Mouse (Mus musculus) hindbrain, embryonic 11.5 days (tissue): ENCODE data around the gene Mgat5. TPM values are rescaled to one million over a fixed set of nuclear protein-coding genes. Genes with fewer than 3 reads are reported as not detected.

Experiments used
- ATAC-seq: fragments of 200-750 bp; cut with Nextera tagmentation; 2 replicates; pipeline ENCODE4 v1.8.0; 2017; ENCODE audit warnings: mild to moderate bottlenecking, moderate TSS enrichment, moderate library complexity; ENCODE audit not compliant: low FRiP score
- DNase-seq: peaks from one replicate; pipeline ENCODE4 v3.0.0-alpha.2; 2015; ENCODE audit warnings: low spot score
- H3K27ac ChIP-seq: fragments of 300-500 bp; sonication (generic); 2 replicates; pipeline ENCODE4 v1.5.1; 2014; ENCODE audit warnings: mild to moderate bottlenecking, low read depth, low read length
- H3K27me3 ChIP-seq: fragments of 300-500 bp; sonication (generic); 2 replicates; pipeline ENCODE4 v1.6.1; 2014; ENCODE audit warnings: mild to moderate bottlenecking, low read length, moderate library complexity, mixed read lengths; ENCODE audit not compliant: control insufficient read depth, insufficient read depth
- H3K36me3 ChIP-seq: fragments of 300-500 bp; sonication (generic); 2 replicates; pipeline ENCODE4 v1.6.1; 2014; ENCODE audit warnings: mild to moderate bottlenecking, low read length, moderate library complexity, mixed read lengths; ENCODE audit not compliant: control insufficient read depth, insufficient read depth
- H3K4me1 ChIP-seq: fragments of 300-500 bp; sonication (generic); replicated peaks from 2 replicates; pipeline ENCODE4 v1.6.1; 2014; ENCODE audit warnings: low read length, mixed read lengths; ENCODE audit not compliant: control insufficient read depth, insufficient read depth
- H3K4me2 ChIP-seq: fragments of 300-500 bp; sonication (generic); replicated peaks from 2 replicates; pipeline ENCODE4 v1.6.1; 2014; ENCODE audit warnings: mild to moderate bottlenecking, low read depth, low read length
- H3K4me3 ChIP-seq: fragments of 300-500 bp; sonication (generic); 2 replicates; pipeline ENCODE4 v1.5.1; 2014; ENCODE audit warnings: low read depth, low read length
- H3K9ac ChIP-seq: fragments of 300-500 bp; sonication (generic); 2 replicates; pipeline ENCODE4 v1.6.1; 2014; ENCODE audit warnings: low read depth, low read length
- H3K9me3 ChIP-seq: fragments of 300-500 bp; sonication (generic); 2 replicates; pipeline ENCODE4 v1.6.1; 2016; ENCODE audit warnings: low read length; ENCODE audit not compliant: control insufficient read depth
- WGBS: fragments of 180-500 bp; shearing (Covaris S2); extraction: QIAGEN DNeasy Blood & Tissue Kit; methylation state at CpG from one replicate; pipeline ENCODE4 v1.1.7; 2014; 5-methylcytosine and 5-hydroxymethylcytosine counted together
- polyA plus RNA-seq: library from polyadenylated mRNA; unstranded; fragments of >200 nt; fragmentation: Nextera tagmentation; extraction: Ambion mirVana; gene quantifications from 2 replicates; pipeline ENCODE4 v1.2.1, GENCODE M21; 2014

Mgat5 gene
- polyA plus RNA-seq, 1 experiment from 2014 or later: 11.5 TPM

- 94% methylated on average over 8 of the region's 8 CpGs for WGBS
- ATAC-seq: no peak
- DNase-seq: no peak
- Histone ChIP-seq H3K9ac (no peak overlapping the region), H3K27ac (no peak overlapping the region), H3K4me3 (no peak overlapping the region), H3K27me3 (no peaks in the 10 kb centered on the region), H3K36me3 (no peaks in the 10 kb centered on the region), H3K4me2 (no peak overlapping the region), H3K4me1 (no peaks in the 10 kb centered on the region), H3K9me3 (no peaks in the 10 kb centered on the region)
Observed at GRCm38 (mm10) chr1:127484188-127484587, 279.4 kb downstream of the Mgat5 start.

GRCm38 (mm10) chr1:127484826-127485225, 280.0 kb downstream of the Mgat5 start:
- no peaks in the 10 kb centered on the region for H3K9me3 ChIP-seq
- H3K36me3 ChIP-seq: no peaks in the 10 kb centered on the region
- no peak overlapping the region for H3K4me3 ChIP-seq
- DNase-seq (peak; percentile 75), ATAC-seq (no peak)
- 57% methylated on average over 7 of the region's 7 CpGs for WGBS
- no peak overlapping the region for H3K27ac ChIP-seq
- H3K9ac ChIP-seq: no peak overlapping the region
- no peak overlapping the region for H3K4me2 ChIP-seq
- no peaks in the 10 kb centered on the region for H3K27me3 ChIP-seq
- no peaks in the 10 kb centered on the region for H3K4me1 ChIP-seq

GRCm38 (mm10) chr1:127487161-127487560, 282.3 kb downstream of the Mgat5 start:
- 76% methylated on average over 4 of the region's 4 CpGs for WGBS
- Histone ChIP-seq H3K4me2 (no peak overlapping the region), H3K9ac (no peak overlapping the region), H3K36me3 (no peaks in the 10 kb centered on the region), H3K27ac (no peak overlapping the region), H3K9me3 (no peaks in the 10 kb centered on the region), H3K4me3 (no peak overlapping the region), H3K4me1 (no peaks in the 10 kb centered on the region), H3K27me3 (no peaks in the 10 kb centered on the region)
- no peak for ATAC-seq
- peak; percentile 40 for DNase-seq

- H3K4me2 ChIP-seq: no peak overlapping the region
- H3K4me3 ChIP-seq: no peak overlapping the region
- 0 out of 2 replicates have a peak, but pooled peaks cover 2% of the 10 kb centered on the region for H3K4me1 ChIP-seq
- no peaks in the 10 kb centered on the region for H3K9me3 ChIP-seq
- DNase-seq (peak; percentile 77), ATAC-seq (peak; percentile 64)
- no peak overlapping the region for H3K9ac ChIP-seq
- H3K27me3 ChIP-seq: no peaks in the 10 kb centered on the region
- no peak overlapping the region for H3K27ac ChIP-seq
- no peaks in the 10 kb centered on the region for H3K36me3 ChIP-seq
- 35% methylated on average over 9 of the region's 9 CpGs for WGBS
Observed at GRCm38 (mm10) chr1:127496737-127497543, 292.1 kb downstream of the Mgat5 start.

GRCm38 (mm10) chr1:127498746-127499145, 293.9 kb downstream of the Mgat5 start:
- DNase-seq (no peak), ATAC-seq (no peak)
- Histone ChIP-seq H3K4me2 (no peak overlapping the region), H3K9ac (no peak overlapping the region), H3K27me3 (no peaks in the 10 kb centered on the region), H3K27ac (no peak overlapping the region), H3K4me1 (0 out of 2 replicates have a peak, but pooled peaks cover 2% of the 10 kb centered on the region), H3K9me3 (no peaks in the 10 kb centered on the region), H3K36me3 (no peaks in the 10 kb centered on the region), H3K4me3 (no peak overlapping the region)
- 63% methylated on average over 9 of the region's 9 CpGs for WGBS

- 0 out of 2 replicates have a peak, but pooled peaks cover 2% of the 10 kb centered on the region for H3K4me1 ChIP-seq
- H3K36me3 ChIP-seq: no peaks in the 10 kb centered on the region
- H3K4me3 ChIP-seq: no peak overlapping the region
- 8% methylated on average over 8 of the region's 8 CpGs for WGBS
- no peaks in the 10 kb centered on the region for H3K9me3 ChIP-seq
- DNase-seq: peak; percentile 94
- no peak overlapping the region for H3K4me2 ChIP-seq
- peak; percentile 53; the same call in 1 of the 2 replicates for ATAC-seq
- H3K27ac ChIP-seq: no peak overlapping the region
- no peaks in the 10 kb centered on the region for H3K27me3 ChIP-seq
- H3K9ac ChIP-seq: no peak overlapping the region
Observed at GRCm38 (mm10) chr1:127500219-127500618, 295.4 kb downstream of the Mgat5 start.

GRCm38 (mm10) chr1:127500701-127501100, 295.9 kb downstream of the Mgat5 start:
- H3K27ac ChIP-seq: no peak overlapping the region; the same call in 1 of the 2 replicates
- no peak for ATAC-seq

GRCm38 (mm10) chr1:127507042-127507650, 302.3 kb downstream of the Mgat5 start:
- no peaks in the 10 kb centered on the region for H3K27me3 ChIP-seq
- no peaks in the 10 kb centered on the region for H3K36me3 ChIP-seq
- H3K9me3 ChIP-seq: no peaks in the 10 kb centered on the region
- H3K27ac ChIP-seq: 0 out of 2 replicates have a peak overlapping the region, but pooled peaks have one; percentile 76
- H3K4me1 ChIP-seq: no peaks in the 10 kb centered on the region
- DNase-seq (peak; percentile 15), ATAC-seq (0 out of 2 replicates have a peak, but pooled peaks have one; percentile 42)
- H3K9ac ChIP-seq: no peak overlapping the region
- 69% methylated on average over 10 of the region's 10 CpGs for WGBS
- no peak overlapping the region for H3K4me3 ChIP-seq
- H3K4me2 ChIP-seq: no peak overlapping the region

More at GRCm38 (mm10) chr1:127500701-127501100, 295.9 kb downstream of the Mgat5 start:
- DNase-seq: peak; percentile 8
- Histone ChIP-seq H3K27me3 (no peaks in the 10 kb centered on the region), H3K4me3 (no peak overlapping the region), H3K9me3 (no peaks in the 10 kb centered on the region), H3K4me2 (no peak overlapping the region), H3K36me3 (no peaks in the 10 kb centered on the region), H3K4me1 (0 out of 2 replicates have a peak, but pooled peaks cover 2% of the 10 kb centered on the region), H3K9ac (no peak overlapping the region)
- 78% methylated on average over 17 of the region's 17 CpGs for WGBS
